Mouse (Mus musculus): ENCODE measurements around the gene Klhl15.
"Not testable (repeated sequence)": the region's sequence is repeated elsewhere in the genome, so short reads cannot be mapped to it uniquely, and the experiment has no call there.

The Klhl15 gene

DNA sequence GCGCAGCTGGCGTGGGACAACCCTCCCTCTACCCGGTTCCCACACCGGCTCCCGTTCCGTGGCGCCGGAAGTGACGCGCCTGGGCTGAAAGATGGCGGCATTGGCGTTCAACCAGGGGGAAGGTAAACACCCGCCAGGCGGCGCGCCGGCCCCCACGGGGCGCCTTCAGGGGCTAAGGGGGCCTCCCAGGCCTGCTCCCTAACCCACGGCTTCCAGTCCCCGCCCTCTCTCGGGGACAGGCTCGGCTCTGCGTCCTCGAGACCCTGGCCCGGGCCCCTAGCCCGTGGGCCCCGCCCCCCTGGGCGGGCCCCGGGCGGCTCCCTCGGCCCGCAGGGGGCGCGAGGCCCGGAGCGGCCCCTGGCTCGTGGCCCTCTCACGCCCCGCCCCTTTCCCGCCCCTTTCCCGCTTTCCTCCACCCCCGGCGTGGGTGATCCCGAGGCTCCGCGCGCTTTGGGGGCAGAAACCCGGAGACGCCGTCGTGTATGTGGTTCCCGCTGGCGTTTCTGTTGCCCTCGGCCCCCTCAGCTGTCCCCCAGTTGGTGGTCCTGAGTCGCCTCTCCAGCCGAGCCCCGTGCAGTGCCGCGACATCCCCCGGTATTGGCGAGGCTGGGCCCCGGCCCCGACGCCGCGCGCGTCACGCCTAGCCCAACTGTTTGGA lies at the start of gene Klhl15:
Gene Klhl15, plus strand, starts transcription at position 68 of the 658 bp plus-strand sequence.
- DNase-seq (ENCODE audit: low spot score) = peak; percentile 76

DNA sequence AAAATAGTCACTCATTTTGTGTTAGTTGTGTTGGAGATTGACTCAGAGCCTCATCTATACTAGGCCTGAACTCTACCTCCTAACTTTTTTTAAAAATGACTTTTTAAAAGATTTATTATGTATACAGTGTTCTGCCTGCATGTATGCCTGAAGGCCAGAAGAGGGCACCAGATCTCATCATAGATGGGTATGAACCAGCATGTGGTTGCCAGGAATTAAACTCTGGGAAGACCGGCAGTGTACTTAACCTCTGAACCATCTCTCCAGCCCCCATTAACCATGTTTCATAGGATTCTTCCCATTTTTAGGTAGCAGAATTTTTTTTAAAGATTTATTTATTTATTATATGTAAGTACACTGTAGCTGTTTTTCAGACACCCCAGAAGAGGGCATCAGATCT lies 49.2 kb upstream of the Klhl15 start:
- no peak for DNase-seq (ENCODE audit: low spot score)

DNA sequence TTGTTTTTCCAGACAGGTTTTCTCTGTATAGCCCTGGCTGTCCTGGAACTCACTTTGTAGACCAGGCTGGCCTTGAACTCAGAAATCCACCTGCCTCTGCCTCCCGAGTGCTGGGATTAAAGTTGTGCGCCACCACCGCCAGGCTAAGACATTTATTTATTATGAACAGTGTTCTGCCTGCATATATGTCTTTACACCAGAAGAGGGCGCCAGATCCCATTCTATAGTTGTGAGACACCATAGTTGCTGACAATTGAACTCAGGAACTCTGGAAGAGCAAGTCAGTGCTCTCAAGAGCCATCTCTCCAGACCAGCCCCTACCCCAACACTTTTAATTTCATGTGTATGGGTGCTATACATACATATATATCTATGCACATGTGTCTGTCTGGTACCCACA lies 40.5 kb upstream of the Klhl15 start:
- DNase-seq (ENCODE audit: low spot score) = not testable (repeated sequence)

DNA sequence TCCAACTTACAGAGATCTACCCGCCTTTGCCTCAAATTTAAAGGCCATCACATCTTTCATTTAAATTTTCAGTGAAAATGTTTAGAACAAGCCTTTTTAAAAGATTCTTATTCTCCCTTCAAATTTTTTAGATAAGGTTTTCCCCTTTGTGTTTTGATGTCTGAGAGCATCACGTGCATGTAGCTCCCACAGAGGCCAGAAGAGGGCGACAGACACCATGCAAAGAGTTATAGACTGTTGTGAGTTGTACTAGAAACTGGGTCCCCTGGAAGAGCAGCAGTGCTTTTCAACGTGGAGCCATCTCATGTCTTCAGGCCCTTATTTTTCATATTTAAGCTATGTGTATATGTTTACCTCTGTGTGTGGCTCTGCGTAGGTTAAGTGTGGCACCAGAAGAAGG lies 36.6 kb upstream of the Klhl15 start:
- DNase-seq (ENCODE audit: low spot score) = peak; percentile 34

DNA sequence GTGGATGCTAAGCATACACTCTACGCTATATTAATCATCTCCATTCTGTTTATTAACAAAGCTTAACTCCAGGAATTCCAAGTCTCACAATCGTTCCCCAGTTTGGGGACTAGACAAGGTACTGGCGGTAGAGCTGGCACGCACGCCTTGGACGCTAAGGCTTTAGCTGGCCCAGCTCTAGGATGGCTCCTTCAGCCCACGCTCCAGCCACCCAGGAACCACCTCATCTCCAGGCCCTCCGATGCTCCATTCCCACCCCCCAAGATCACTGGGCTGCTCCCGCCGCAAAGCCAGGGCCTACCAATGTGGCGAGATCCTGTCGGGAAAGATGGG lies 22.2 kb upstream of the Klhl15 start:
- no peak for DNase-seq (ENCODE audit: low spot score)

DNA sequence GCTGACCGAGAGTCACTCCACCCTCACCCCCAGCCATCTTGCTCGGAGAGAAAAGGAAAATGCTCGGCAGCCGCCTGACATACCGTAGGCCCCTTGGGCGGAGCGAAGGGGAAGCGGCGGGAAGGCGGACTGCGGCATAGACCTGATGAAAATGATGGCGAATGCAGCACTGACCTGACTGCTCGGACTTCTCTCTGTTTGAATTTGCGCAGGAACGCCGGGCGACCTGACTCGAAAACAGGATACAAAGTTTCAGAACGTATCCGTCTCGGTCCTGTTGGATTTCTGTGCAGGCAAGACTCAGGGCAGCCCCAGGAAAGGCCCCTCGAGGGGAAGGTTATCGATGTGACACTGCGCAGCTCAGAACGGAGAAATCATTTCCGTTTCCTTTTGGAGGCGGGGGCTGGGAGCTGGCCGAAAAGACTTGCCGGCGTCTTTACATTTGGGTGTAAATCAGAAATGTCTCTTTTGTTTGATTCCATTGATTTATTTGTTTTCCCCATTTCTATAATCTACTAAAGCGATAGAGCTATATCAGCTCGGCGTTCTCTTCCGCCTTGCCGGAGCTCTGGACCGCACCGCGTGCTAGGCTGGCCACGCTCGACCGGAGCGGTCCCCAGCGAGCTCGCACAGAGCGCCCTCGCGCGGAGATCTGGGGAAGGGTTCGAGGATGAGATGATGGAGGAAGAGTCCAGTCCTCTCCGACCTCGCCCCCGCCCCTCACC lies 21.6 kb upstream of the Klhl15 start, which contains the start of gene Eif2s3x:
Gene Eif2s3x, minus strand, starts transcription at position 266 of the 725 bp plus-strand sequence.
- DNase-seq (ENCODE audit: low spot score) = peak; percentile 86

DNA sequence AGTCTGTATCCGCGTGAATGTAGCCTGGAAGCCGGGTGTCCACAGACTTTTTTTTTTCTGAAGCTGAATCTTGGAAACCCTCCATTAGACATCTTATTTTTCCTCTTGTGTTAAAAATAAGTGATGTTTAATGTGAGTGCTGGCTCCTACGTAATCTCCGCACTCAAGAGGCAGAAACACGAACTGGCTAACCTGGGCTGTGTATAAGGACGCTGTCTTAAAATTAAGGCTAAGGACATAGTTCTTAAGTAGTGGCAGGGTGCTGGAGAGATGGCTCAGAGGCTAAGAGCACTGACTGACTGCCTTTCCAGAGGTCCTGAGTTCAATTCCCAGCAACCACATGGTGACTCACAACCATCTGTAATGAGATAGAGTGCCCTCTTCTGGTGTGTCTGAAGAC lies 21.0 kb upstream of the Klhl15 start:
- DNase-seq (ENCODE audit: low spot score) = no peak

DNA sequence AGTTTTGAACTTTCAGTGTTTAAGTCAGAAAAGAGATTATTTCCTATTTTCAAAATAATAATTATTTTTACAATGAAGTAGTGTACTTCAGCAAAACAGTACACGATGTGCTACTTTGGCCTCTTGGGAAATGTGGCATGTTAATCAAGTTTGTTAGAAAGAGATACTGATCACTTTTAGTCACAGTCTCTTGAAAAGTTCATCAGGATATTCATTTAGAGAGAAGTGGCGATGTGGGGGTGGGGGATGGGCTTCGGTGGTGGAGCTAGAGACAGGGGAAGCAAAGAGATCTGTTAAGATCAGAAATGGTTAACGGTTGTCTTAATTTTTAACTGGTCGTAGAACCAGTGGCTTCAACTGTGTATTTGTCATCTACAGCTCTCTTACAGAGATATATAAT lies 967 bp upstream of the Klhl15 start:
- DNase-seq (ENCODE audit: low spot score) = no peak

DNA sequence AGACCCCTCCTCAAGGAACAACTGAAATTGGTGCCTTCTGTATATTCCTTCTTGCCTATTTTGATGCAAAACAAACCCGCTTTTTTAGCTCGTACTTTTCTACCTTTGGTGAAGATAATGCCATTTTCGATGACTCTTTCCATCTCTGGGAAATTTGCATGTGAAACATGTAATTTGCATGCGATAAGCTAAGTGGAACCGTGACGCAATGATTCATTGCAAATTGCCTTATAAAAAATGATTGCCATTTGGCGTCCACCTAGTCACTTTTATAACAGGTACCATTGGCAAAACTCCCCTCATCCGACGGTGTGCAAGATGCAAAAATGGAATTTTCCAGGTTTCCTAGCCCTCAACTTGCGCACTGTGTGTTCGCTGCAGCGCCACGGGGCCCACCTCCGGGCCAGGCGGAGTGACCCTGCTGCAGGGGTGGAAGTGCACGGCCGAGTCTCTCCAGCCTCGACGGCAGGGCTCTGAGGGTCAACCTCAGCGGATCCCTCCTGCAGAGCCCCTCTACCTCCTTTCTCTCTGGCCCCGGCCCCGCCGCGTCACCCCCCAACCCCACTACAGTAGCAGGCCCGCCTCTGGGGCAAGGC lies 365 bp upstream of the Klhl15 start:
- no peak for DNase-seq (ENCODE audit: low spot score)

DNA sequence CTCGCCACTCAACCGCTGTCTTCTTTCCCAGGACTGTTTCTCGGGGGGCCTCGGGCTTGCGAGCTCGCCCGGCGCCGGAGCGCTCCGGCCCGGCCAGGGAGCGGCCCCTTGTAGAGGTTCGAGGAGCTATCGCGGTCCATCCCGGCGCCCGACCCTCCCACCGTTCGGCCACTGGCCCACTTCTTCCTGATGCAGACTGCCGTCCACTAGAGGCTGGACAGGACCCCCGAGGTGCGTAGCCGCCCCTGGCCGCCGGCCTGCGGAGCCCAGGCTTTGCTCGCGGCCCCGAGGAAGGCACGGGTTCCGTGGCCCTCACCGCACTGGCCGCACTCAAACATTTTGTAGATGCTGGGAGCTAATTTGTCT lies 774 bp downstream of the Klhl15 start:
- DNase-seq (ENCODE audit: low spot score) = peak; percentile 5

DNA sequence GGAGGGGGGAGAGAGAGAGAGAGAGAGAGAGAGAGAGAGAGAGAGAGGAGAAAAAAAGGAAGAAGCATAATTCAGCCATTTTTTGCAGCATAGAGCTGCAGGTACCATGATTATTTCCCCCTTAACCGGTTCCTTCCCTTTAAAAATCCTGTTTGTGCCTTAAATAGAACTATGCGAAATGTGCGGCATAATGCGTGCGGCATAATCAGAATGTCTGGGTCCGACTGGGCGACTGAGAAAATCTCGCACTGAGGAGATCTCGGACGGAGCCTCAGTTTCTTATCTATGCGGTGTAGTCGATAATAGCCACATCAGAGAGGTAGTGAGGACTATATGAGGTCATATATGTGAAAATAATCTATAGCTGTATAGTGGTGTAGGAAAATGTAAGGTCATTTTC lies 1.2 kb downstream of the Klhl15 start:
- no peak for DNase-seq (ENCODE audit: low spot score)

DNA sequence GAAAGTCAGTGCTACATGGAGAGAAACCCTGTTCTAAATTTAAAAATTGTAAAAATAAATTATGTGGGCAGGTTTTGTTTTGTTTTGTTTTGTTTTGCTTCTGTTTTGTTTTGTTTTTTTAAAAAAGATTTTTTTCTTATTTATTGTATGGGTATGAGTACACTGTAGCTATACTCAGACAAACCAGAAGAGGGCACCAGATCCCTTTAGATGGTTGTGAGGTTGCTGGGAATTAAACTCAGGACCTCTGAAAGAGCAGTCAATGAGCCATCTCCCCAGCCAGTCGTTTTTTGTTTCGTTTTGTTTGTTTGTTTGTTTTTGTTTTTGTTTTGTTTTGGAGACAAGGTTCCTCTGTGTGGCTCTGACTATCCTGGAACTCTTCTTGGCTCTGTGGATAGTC lies 54.5 kb downstream of the Klhl15 start:
- no peak for DNase-seq (ENCODE audit: low spot score)

DNA sequence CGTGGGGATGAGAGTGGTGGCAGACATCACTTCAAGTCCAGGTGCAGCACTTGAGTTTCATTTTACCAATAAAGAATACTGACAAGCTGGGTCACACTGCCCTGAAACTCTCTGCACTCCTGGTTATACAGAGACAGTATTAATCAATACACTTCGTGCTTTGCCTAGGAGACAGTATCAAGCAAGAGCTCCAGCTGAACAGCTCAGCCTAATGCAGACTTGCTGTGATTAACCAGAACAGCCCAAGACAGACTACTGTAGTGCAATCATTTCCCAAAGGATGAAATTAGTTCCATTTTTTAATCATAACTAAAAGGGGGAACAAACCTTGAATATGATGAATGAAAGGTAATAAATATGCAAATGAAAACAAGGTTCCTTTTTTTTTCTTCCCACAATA lies 68.5 kb downstream of the Klhl15 start:
- no peak for DNase-seq (ENCODE audit: low spot score)

DNA sequence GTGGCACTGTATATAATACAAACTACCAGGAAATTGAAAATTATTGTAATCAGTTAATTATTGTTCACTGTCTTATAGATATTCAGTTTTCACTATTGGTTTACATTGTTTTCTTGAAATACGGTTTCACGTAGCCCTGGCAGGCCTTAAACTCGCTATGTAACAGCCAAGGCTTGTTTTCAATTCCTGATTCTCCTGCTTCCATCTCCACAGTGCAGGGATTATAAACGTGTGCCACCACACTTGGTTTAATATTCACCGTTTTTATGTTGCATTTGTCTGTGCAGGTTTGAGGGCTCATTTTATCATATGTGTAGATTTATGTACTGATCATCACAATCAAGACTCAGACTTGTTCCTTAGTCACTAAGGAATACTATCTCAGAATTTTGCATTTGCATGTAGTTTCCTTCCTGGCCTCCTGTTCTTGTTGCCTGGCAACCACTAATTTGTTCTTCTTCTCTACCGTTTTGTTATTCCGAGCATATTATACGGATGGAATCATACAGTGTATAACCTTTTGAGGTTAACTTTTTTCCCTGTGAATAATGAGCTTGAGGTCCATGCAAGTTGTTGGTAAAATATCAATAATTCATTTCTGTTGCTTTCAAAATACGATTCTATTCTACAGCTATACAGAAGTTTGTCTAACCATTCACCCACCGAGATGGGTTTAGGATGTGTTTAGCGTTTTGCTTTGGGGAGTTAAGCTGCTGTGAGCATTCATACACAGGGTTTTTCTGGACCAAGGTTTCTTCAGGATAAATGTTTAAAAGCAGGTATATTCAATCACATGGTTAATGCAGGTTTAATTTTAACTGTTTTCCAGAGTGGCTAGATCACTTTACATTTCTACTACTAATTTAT lies 86.9 kb downstream of the Klhl15 start:
- DNase-seq (ENCODE audit: low spot score) = no peak

All from spleen, adult 12 weeks (tissue).